Mouse (Mus musculus): ENCODE data around the gene Vwa3a. TPM values are rescaled to one million over a fixed set of nuclear protein-coding genes. Genes with fewer than 3 reads are reported as not detected.

The Vwa3a gene
- total RNA-seq, 2 experiments from 2014 or later = 0.48 to 1.1 TPM

- no peak overlapping the region for H3K4me3 ChIP-seq
- peak; percentile 87 for TF ChIP-seq CTCF (IDR thresholded peaks at IDR 0.05)
- intact Hi-C loops (cut with DNase I) = loop anchor here (1.0 to 2.0 kb wide), 2 partner anchors 68 to 84 kb away; partner anchors contain the start of gene Pdzd9
- no peak overlapping the region for H3K27ac ChIP-seq
- DNase-seq = peak; percentile 84
Observed at GRCm38 (mm10) chr7:120754671-120755070, 15.6 kb downstream of the Vwa3a start.

- no peak overlapping the region for H3K4me3 ChIP-seq
- H3K27ac ChIP-seq = no peak overlapping the region
- intact Hi-C loops (cut with DNase I) = no loop called here
- TF ChIP-seq CTCF (IDR thresholded peaks at IDR 0.05) = no peak
- no peak for DNase-seq
Observed at GRCm38 (mm10) chr7:120767369-120767768, 28.3 kb downstream of the Vwa3a start.

DNA sequence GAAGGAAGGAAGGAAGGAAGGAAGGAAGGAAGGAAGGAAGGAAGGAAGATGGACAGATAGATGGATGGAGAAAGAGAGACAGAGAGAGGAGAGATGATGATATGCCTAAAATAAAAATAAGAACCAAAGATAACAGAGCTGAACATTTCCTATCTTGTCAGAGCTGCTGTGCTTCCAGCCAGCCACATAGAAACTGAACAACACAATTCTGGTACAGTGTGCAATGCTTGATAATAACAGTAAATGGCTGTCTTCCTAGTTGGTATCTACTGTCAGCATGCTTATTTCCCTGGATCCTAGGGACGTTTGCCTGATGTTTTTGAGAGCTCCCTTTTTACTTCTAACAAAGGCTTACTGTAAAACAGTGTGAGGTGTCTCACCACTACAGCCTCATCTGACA lies 32.3 kb downstream of the Vwa3a start:
- H3K4me3 ChIP-seq = no peak overlapping the region
- intact Hi-C loops (cut with DNase I) = no loop called here
- TF ChIP-seq CTCF (IDR thresholded peaks at IDR 0.05) = no peak
- H3K27ac ChIP-seq = no peak overlapping the region
- DNase-seq = no peak

DNA sequence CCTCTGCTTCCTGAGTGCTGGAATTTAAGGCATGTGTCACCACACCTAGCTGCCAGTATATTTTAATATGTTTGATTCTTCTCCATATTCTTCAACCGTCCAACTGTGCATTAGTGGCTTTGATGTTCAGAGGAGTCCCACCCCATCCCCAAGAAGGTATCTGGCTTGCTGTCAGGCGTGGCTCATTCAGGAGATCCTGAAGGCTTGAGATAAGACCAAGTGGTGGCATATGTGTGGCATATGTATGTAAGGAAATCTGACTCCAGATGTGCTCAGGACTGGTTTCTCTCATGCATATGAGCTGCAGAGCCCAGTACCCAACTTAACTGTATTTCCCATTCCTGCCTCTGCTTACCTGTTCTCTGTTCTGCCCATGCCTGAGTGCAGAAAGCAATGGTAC lies 38.9 kb downstream of the Vwa3a start:
- no peak for TF ChIP-seq CTCF (IDR thresholded peaks at IDR 0.05)
- no peak for DNase-seq
- Histone ChIP-seq H3K27ac (no peak overlapping the region), H3K4me3 (no peak overlapping the region)
- intact Hi-C loops (cut with DNase I) = no loop called here

- Histone ChIP-seq H3K4me3 (no peak overlapping the region), H3K27ac (no peak overlapping the region)
- intact Hi-C loops (cut with DNase I) = no loop called here
- DNase-seq = peak; percentile 25
- no peak for TF ChIP-seq CTCF (IDR thresholded peaks at IDR 0.05)
Observed at GRCm38 (mm10) chr7:120795544-120795943, 56.4 kb downstream of the Vwa3a start.

DNA sequence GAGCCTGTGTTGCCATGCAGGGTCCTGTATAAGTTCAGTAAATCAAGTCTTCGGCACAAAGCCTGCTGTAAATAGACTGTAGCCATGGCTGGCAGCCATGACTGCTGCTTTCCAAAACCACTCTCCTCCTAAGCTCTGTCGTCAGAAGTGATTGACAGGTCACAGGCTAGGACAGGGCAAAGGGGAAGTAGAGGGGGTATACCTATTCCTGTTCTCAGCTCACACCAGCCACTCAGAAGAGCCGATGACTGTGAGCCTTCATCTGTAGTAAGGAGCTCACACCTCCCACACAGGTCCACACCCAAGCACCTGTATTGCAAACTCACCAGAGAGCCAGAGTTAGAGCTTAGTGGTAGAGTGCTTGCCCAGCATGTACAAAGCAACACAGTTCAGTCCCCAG lies 57.3 kb downstream of the Vwa3a start:
- no peak overlapping the region for H3K4me3 ChIP-seq
- DNase-seq = no peak
- intact Hi-C loops (cut with DNase I) = no loop called here

DNA sequence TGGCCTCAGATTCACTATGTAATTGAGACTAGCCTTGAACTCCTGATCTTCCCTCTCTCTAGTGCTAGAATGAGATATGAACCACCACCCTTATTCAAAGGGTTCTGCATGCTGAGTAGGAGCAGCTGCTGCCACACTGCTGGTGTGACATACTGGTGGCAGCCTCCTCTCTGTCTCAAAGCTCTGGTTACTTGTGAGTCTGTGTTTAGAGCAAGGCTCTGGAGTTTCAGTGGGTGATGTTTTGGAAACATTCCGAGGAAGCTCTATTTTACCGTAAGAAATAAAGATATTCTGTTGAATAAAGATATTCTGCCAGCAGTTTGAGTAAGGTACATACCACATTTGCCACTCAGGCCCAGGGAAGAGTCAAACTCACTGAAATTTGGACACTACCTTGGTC lies 64.2 kb downstream of the Vwa3a start:
- intact Hi-C loops (cut with DNase I) = no loop called here
- H3K27ac ChIP-seq = no peak overlapping the region
- no peak for TF ChIP-seq CTCF (IDR thresholded peaks at IDR 0.05)
- H3K4me3 ChIP-seq = no peak overlapping the region
- DNase-seq = no peak

More for the DNA sequence above, 57.3 kb downstream of the Vwa3a start:
- no peak for TF ChIP-seq CTCF (IDR thresholded peaks at IDR 0.05)
- no peak overlapping the region for H3K27ac ChIP-seq

GRCm38 (mm10) chr7:120809705-120810104 lies 70.6 kb downstream of the Vwa3a start:
- no peak for TF ChIP-seq CTCF (IDR thresholded peaks at IDR 0.05)

DNA sequence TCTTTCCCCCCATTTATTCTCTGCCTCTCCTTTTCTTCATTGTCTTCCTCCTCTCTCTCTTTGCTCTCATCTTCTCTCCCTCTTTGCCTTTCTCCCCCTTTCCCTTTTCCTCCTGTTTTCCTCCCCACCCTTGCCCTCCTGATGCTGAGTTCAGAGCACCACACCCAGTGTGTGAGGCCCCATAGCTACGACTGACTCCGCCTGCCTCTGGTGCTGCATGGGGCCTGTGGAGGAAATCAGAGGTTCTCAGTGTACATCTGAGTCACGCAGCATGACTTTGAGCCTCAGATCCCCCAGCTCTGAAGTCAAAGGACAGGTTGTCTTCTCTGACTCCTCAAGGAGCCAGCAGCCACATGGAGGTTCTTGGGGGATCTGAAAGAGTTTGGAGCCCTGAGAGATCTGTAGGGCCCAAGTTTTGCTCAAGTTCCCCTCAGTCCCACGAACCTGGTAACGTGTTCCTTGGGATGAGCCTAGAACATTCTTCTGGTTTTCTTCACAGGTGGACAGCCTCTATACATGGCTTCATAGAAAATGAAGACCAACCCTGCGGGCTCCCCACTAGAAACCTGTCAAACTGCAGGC lies 72.8 kb downstream of the Vwa3a start, which contains the start of gene Gm5737:
Gm5737 (plus strand) TSS at position 532 of the 582 bp plus-strand sequence.
- Histone ChIP-seq H3K27ac (no peak within 1 kb of the TSS), H3K4me3 (no peak within 1 kb of the TSS)
- intact Hi-C loops (cut with DNase I) = no loop called here
- no peak for DNase-seq
- no peak for TF ChIP-seq CTCF (IDR thresholded peaks at IDR 0.05)

More at GRCm38 (mm10) chr7:120809705-120810104, 70.6 kb downstream of the Vwa3a start:
- no peak for DNase-seq
- Histone ChIP-seq H3K27ac (no peak overlapping the region), H3K4me3 (peak overlapping the region; percentile 52)
- intact Hi-C loops (cut with DNase I) = no loop called here

GRCm38 (mm10) chr7:120817552-120817951 lies 78.4 kb downstream of the Vwa3a start:
- Histone ChIP-seq H3K4me3 (no peak overlapping the region), H3K27ac (no peak overlapping the region)
- no peak for TF ChIP-seq CTCF (IDR thresholded peaks at IDR 0.05)
- intact Hi-C loops (cut with DNase I) = no loop called here
- no peak for DNase-seq

DNA sequence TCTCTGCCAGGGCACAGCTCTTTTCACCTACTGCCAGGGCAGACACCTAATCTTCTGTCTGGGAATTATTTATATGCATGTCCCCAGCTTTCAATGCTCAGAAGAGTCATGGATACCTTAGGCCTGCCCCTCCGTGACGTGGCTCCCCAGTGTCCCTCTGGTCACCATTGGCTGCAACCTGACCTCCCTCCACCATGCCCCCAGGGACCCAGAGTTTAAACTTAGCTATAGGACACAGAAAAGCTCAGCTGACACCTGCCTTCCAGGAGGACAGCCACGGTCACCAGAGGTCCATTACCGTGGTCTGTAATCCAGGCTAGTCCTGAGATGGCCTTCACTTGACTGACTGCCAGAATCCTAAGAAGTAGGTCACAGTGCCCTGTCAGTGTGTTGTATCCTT lies 80.3 kb downstream of the Vwa3a start:
- intact Hi-C loops (cut with DNase I) = no loop called here
- Histone ChIP-seq H3K4me3 (no peak overlapping the region), H3K27ac (peak overlapping the region; percentile 90)
- DNase-seq = peak; percentile 91
- TF ChIP-seq CTCF (IDR thresholded peaks at IDR 0.05) = no peak

GRCm38 (mm10) chr7:120823248-120823647 lies 84.1 kb downstream of the Vwa3a start:
- DNase-seq = peak; percentile 72

DNA sequence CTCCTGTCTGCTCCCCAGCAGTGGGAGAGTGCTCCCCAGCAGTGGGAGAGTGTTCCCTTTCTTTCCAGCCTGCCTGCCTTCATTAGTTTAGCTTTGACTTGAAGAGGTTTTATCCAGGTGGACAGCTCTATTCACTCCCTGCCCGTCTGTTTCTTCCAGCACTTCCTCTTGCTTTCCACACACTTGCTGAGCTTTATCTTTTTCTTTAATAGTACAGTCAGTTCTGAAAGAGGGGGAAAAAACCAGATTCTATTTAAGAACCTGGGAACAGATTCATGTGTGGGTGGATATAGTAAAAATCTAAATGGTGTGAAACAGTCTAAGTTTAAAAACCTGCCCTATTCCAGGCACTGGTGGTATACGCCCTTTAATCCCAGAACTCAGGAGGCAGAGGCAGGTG lies 86.0 kb downstream of the Vwa3a start:
- Histone ChIP-seq H3K4me3 (no peak overlapping the region), H3K27ac (no peak overlapping the region)
- no peak for DNase-seq
- intact Hi-C loops (cut with DNase I) = no loop called here
- TF ChIP-seq CTCF (IDR thresholded peaks at IDR 0.05) = no peak

More at GRCm38 (mm10) chr7:120823248-120823647, 84.1 kb downstream of the Vwa3a start:
- intact Hi-C loops (cut with DNase I) = loop anchor here (1.0 to 2.0 kb wide), 2 partner anchors 68 to 153 kb away; partner anchors contain the start of gene Pdzd9
- H3K27ac ChIP-seq = peak overlapping the region; percentile 48; the same call in 1 of the 2 replicates
- TF ChIP-seq CTCF (IDR thresholded peaks at IDR 0.05) = peak; percentile 94
- H3K4me3 ChIP-seq = no peak overlapping the region

GRCm38 (mm10) chr7:120826408-120826807 lies 87.3 kb downstream of the Vwa3a start:
- peak; percentile 57 for DNase-seq
- no peak overlapping the region for H3K27ac ChIP-seq
- H3K4me3 ChIP-seq = no peak overlapping the region
- peak; percentile 72 for TF ChIP-seq CTCF (IDR thresholded peaks at IDR 0.05)
- intact Hi-C loops (cut with DNase I) = no loop called here
